Mouse (Mus musculus) cerebellum, adult 18-20 months (tissue): ENCODE measurements around the gene Ccdc171.
A peak's percentile ranks its signal among the peaks of the same experiment; 100 is the strongest.
"Not testable (repeated sequence)": the region's sequence is repeated elsewhere in the genome, so short reads cannot be mapped to it uniquely, and the experiment has no call there.

Experiments
- DNase-seq, 2 experiments: peaks; one replicate each; pipeline ENCODE4 v3.0.0; 2021

Gene Ccdc171

DNA sequence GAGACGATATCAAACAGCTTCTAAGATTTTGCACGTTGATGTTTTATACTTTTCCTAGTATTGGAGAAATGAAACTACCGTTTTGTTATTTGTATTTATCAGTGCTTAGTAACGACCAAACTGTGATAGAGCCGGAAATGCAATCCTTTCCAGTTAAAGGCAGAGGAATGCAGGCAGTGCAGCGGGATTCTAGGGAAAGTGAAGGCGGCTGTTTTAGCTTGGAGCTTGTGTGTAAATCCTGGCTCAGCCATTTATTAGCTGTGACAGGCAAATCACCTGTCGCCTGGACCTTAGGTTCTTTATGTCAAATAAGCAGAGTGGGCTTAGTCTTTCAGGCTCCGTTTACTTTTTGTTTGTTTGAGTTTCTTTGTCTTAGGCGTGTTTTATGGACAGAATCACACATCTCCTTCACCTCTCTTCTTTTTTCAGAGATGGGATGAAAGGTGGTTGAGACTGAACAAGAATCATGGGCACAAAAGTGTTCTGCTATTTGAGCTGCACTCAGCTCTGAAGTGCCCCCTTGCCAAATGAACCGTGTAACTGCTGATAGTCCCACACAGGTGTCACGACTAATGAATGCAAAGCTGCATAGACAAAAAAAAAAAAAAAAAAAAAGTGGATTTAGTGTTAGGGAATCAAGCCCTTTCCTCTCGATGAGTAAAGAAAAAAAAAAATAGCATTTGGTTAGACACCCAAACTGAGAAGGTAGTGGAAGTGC is 1.1 kb downstream of the Ccdc171 start:
- no peak for DNase-seq

DNA sequence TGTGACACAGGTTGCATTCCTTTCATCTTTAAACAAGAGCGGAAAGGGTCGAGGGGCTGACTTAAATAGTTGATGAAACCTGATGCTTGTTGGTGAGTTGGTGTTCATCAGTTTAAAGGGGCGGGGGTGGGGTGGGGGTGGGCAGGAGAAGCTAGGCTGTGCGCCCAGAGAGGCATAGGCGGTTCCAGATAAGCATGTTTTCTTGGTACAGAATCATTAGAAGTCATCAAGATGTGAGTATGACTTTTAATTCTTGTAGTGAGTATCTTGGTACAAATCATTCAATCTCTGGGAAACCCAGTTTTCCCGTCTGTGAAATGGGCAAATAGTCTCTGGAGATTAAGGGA is 1.6 kb downstream of the Ccdc171 start:
- no peak for DNase-seq

DNA sequence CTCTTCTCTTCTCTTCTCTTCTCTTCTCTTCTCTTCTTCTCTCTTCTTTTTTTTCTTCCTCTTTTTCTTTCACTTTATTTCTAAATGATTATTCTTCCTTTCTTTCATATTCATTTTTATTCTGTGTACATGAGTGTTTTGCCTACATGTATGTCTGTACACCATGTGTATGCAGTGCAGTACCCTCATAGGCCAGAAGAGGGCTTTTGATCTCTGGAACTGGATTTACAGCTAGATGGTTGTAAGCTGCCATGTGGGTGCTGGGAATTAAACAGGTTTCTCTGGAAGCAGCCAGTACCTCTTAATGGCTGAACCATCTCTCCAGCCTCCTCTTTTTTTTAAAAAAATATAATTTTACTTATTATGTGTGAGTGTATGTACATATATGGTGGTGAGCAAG is 2.6 kb downstream of the Ccdc171 start:
- peak; percentile 19 to 31 for DNase-seq

- DNase-seq = not testable (repeated sequence)
Measured at GRCm38 (mm10) chr4:83530060-83530459, 4.7 kb downstream of the Ccdc171 start.

GRCm38 (mm10) chr4:83533168-83533911 is 8.0 kb downstream of the Ccdc171 start:
- no peak for DNase-seq

DNA sequence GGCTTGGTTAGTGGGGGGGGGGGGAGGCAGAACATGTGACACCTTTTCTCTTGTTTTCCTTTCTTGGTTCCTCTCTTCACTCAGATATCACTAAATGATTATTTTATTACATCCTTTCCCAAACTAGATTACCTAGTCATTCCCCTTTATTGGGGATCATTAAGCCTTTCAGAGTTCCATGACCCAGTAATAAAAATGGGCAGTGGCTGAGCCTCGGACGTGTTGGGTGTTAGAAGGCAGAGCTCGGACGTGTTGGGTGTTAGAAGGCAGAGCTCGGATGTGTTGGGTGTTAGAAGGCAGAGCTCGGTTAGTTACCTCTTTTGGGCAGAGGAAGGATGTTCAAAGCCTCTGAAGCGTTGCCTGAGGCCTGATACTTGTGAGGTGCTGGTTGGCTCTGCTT is 8.7 kb downstream of the Ccdc171 start:
- no peak for DNase-seq

DNA sequence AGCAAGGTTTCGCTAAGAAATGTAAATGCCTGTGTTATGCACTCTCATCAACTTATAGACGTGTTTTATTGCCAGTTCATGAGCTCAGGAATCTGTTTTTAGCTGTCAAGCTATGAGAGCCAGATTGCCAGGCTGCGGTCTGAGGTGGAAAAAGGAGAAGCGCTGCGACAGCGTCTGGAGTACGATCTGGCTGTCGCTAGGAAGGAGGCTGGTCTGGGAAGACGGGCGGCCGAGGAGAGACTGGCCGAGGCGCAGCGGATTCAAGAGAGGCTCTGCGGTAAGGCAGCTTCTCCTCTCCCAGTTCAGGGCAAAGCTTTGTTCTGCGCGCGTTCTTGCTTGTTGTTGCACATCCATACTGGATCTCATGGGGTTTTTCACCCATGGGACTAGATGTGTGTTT is 24.2 kb downstream of the Ccdc171 start:
- no peak for DNase-seq

GRCm38 (mm10) chr4:83567190-83568113 is 42.1 kb downstream of the Ccdc171 start:
- no peak for DNase-seq

DNA sequence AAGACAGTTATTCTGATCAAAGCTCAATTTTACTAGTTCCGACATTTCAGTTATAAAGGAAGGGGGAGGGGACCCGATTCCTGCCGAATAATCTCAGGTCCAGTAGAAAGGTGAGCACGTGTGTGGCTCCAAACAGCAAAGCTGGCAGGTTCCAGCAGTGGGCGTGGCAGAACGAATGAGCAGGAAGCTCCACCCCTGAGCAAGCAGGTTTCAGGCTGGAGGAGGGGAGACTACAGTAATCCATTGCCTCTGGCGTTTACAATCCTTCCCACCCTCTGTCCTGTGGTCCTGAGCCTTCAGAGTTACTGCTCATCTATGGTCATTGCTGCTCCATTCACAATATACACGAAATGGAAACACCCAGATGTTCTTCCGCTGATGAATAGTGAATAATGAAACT is 42.8 kb downstream of the Ccdc171 start:
- DNase-seq = not testable (repeated sequence)

DNA sequence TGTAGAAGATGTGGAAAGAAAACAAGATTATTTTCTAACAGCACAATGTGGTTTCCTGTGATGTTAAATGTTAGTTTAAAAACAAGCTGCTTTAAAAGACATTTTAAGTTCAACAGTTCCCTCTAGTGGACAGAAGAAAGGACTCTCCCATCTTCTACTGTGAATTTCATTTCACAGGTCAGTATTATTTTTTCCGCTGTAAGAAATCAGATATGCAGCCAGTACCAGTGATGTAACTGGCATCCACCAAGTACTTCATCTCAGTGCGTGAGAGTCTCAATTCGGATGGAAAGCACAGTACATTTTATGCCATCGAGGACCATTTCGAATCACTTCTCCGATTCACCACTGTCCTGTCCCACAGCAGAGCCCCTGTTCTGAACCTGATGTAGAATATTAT is 45.2 kb downstream of the Ccdc171 start:
- DNase-seq = no peak

DNA sequence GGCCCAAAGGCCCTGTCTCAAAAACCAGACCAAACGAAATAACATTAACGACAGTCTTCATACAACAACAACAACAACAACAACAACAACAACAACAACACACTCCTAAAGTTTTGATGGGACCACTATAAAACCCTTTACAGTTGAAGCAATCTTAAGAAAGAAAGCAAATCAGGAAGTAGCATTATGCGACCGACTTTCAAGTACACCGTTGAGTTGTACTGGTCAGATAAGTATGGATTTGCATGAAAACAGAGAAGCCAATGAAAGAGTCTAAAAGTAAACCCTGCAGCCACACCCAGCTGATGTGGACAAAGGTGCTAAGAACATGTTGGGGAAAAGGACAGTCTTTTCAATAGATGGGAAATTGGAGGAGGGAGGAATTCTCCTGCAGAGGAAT is 45.7 kb downstream of the Ccdc171 start:
- no peak for DNase-seq

- no peak for DNase-seq
Measured at GRCm38 (mm10) chr4:83572521-83572920, 47.2 kb downstream of the Ccdc171 start.

DNA sequence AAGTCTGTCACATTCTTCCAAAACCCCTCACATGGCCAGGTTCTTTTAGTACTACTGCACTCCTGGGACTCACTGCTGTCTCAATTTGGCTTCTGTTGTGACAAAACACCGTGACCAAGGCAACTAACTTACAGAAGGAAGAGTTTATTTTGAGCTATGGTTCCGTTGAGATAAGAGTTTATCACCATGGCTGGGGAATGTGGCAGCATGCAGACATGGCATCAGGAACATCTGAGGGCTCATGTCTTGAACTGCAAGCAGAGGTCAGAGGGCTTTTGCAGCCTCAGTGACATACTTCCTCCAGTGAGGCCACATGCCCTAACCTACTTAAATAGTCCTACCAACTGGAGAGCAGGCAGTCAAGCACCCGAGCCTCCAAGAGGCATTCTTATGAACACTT is 51.0 kb downstream of the Ccdc171 start:
- no peak for DNase-seq

DNA sequence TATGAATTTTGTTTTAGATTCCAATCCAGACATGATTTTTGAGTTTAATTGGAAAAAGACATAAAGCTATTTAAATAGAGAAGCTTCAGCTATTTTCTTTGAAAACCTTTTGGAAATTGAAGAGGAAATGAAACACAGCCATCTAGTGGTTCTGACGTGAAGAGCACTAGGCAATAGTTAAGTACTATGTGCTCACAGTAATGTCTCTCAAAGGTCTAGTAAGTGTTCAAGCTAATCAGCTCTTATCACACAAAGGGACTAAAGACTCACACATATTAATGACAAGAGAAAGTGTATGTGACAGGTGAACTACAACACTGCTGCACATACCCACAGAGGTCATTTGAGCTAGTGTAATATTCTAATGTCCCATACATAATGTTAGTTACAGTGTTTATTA is 54.8 kb downstream of the Ccdc171 start:
- DNase-seq = no peak

DNA sequence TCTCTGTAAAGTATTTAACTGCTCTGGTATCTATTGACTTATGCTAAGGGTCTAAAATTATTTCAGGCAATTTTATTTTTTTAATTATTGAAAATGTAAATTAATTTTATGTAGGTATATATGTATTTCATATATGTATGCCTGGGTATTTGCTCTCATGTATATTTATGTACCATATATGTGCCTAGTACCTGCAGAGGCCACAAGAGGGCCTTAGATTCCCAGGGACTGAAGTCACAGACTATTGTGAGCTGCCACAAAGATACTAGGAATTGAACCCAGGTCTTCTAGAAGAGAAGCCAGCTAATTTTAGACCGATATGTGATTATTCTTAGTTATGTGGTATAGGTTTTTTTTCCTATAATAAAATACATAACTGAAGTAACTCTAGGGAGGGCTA is 62.2 kb downstream of the Ccdc171 start:
- no peak for DNase-seq

DNA sequence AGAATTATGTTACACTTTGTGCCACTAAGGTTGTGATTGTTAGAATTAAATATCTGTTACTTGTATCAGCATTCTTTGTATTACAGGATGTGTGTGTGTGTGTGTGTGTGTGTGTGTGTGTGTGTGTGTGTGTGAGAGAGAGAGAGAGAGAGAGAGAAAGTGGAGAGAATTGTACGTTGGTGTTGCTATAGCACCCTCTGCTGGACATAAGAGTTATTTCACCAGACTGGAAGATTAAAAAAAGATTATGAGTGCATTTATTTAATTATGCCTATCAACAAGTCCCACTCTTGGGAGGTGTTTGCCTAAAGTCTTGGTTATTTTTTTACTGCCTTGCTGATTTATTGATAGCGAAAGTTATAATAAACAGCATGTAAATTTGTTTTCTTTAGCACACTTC is 71.1 kb downstream of the Ccdc171 start:
- DNase-seq = no peak

DNA sequence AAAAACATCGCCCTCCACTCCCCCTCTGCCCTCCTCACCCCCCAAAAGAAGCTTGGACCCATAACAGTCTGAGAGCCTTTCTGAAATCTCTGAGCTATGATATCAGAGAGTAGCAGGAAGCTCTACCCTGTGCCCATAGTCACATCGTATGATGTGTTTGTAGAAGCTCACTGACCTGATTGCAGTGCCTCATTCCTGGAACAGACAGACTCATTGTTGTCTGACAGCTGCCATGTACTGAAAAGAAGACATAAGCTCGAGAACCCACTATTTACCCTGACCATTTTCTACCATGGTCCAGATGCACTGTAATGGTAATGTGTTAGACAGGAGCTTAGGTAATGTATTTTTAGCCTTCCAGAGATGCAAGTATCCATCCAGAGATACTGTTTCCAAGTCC is 85.8 kb downstream of the Ccdc171 start:
- DNase-seq = no peak

DNA sequence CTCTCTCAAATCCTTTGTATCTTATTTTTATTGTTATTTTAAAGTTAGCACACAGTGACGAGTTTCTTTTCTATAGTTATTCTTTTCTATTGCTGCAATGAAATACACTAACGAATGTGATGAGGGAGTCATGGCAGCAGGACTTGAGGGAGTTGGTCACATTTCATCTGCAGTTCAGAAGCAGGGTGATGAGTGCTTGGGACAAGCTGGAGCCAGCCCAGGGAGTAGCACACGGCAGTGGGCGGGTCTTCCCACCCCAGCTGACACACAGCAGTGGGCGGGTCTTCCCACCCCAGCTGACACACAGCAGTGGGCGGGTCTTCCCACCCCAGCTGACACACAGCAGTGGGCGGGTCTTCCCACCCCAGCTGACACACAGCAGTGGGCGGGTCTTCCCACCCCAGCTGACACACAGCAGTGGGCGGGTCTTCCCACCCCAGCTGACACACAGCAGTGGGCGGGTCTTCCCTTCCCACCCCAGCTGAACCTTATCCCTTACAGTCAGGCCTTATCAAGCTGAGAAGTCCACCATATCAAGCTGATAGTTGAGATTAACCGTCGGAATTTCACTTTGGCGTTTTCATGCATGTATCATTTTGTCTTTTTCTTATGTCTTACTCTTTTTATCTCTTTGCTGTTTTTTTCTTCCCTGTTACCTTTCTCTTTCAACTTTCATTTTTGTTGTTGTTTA is 97.8 kb downstream of the Ccdc171 start:
- DNase-seq = not testable (repeated sequence)

- DNase-seq = no peak
Measured at GRCm38 (mm10) chr4:83623732-83624131, 98.4 kb downstream of the Ccdc171 start.

DNA sequence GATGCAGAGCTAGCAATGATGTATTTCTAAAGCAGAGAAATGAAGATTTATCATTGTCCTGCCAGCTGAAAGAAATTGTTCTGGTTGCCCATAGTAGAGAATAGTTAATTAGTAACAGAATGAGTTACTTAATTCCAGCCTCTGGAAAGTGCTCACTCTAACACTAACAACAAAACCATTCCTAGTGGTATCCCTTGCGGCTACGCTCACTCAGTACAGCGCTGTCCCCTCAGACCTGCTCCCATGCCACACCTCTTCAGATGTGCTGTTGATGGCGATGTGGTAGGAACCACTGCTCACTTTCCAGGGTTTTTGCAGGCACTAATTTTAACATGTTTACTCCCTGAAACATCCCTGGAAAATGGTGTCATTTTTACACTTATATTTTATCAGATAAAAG is 126.1 kb downstream of the Ccdc171 start:
- no peak for DNase-seq

DNA sequence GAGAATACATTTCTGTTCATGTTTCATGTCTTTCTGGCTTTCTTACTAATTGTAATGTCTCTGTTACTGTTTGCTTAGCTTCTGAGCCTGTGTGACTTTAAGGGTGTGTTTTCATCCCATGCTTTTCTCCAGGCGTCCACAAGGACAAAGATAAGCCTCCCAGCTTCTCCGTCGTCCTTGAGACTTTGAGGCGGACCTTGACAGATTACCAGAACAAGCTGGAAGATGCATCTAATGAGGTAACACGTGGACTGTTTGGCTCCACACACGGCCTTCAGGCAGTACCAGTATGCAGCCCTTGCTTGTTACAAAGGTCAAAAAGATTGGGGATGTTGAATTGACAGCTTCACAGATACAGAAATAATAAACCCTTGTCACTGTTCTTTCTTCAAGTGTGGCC is 130.1 kb downstream of the Ccdc171 start:
- DNase-seq = no peak

- DNase-seq = no peak
Measured at GRCm38 (mm10) chr4:83656571-83656970, 131.2 kb downstream of the Ccdc171 start.

DNA sequence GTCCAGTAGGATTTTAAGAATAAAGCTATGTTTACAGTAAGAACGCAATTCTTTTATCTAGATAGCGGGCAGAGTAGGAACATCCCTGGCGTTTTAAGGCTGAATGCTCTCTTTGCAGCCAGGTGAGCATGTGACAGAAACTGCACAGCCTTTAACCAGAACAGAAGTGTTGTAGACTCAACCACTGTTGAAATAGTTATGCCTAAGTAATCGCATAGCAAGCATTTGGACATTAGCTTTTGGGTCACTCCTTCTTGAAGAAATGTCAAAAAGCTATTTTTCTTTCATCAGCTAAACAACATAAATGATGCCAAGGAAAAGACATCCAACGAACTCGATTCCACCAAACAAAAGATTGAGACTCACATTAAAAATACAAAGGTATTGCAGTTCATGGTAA is 131.7 kb downstream of the Ccdc171 start:
- no peak for DNase-seq
